Mouse (Mus musculus) megakaryocyte, embryonic 14.5 days (primary cell): ENCODE results near the gene Cdh19. TPM values are rescaled to one million over a fixed set of nuclear protein-coding genes. Genes with fewer than 3 reads are reported as not detected.

Experiments
- H3K27me3 ChIP-seq: replicated peaks from 2 replicates; pipeline ENCODE3; 2012; ENCODE audit warnings: inconsistent platforms
- H3K36me3 ChIP-seq: replicated peaks from 2 replicates; pipeline ENCODE3; 2012; ENCODE audit warnings: low read length, inconsistent platforms, mixed read lengths
- H3K4me1 ChIP-seq: 2 replicates; pipeline ENCODE4 v1.6.1; 2012; ENCODE audit warnings: inconsistent platforms
- H3K4me3 ChIP-seq: replicated peaks from 2 replicates; pipeline ENCODE3; 2012; ENCODE audit warnings: moderate library complexity, mild to moderate bottlenecking, inconsistent platforms
- H3K9me3 ChIP-seq: 2 replicates; pipeline ENCODE4 v1.6.1; 2012; ENCODE audit warnings: inconsistent platforms
- FLI1 ChIP-seq: IDR thresholded peaks from 2 replicates; pipeline ENCODE4 v1.6.1; 2012; ENCODE audit warnings: low read length, inconsistent platforms, mixed read lengths
- GATA1 ChIP-seq: IDR thresholded peaks from 3 replicates; pipeline ENCODE4 v1.6.1; 2012; ENCODE audit warnings: mixed read lengths, low read length, inconsistent platforms, borderline replicate concordance
- polyA plus RNA-seq: library from polyadenylated mRNA; stranded (reverse); fragments of >175 nt; gene quantifications from 2 replicates; pipeline ENCODE4 v1.2.3, GENCODE M21; 2012; ENCODE audit warnings: low replicate concordance; ENCODE audit not compliant: insufficient read depth

Gene Cdh19
- not detected in 2 replicates for polyA plus RNA-seq

DNA sequence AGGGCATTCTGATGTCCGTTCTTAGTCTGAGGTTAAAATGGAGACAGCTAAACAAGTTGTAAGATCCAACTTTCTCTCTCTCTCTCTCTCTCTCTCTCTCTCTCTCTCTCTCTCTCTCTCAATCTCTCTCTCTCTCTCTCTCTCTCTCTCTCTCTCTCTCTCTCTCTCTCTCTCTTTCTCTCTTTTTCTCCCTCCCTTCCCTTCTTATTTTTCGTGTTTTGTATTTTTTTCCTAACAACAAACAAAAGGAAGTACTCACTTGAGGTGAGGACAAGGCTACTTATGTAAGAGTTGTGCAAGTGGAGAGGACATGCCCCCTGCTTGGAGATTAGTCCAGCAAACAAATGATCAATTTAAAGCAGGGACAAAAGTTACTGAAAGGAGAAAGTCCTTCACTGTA lies at the start of gene Cdh19:
Gene Cdh19, minus strand, starts transcription at position 101 of the 400 bp plus-strand sequence.
- TF ChIP-seq FLI1 (no peak), GATA1 (no peak)
- H3K27me3 ChIP-seq, result no peaks in the 10 kb centered on the region
- H3K36me3 ChIP-seq, result no peaks in the 10 kb centered on the region
- H3K9me3 ChIP-seq, result no peaks in the 10 kb centered on the region
- no peak within 1 kb of the TSS for H3K4me3 ChIP-seq
- H3K4me1 ChIP-seq, result no peaks in the 10 kb centered on the region

DNA sequence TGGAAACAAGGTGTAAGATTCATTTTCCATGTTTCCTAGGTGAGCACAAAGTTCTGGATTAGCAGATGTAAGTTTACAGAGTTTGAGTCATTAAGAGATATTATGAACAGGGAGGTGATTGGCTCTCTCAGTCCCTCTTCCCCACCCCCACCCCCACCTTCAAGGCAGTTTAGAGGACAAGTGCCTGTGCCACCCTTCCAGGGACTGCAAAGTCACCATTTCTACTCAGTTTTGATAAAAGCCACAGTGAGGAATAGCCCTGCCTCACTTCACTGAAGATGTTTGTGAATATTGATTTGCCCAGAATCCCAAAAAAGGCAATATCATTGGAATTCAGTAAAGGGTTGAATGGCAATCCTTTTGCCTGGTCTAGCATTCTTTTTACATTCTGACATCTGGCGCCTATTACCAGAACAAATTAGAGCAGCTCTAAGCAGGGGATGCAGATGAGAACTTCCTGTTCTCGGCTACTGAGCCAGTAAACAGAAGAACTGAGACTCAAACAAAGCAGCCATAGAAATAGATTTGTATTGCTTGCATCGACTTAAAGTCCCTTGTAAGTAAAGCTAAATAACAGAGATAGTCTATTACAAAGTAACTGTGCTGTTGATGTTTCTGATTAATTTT lies 43.2 kb upstream of the Cdh19 start:
- H3K4me3 ChIP-seq, result no peak overlapping the region
- H3K27me3 ChIP-seq, result no peaks in the 10 kb centered on the region
- TF ChIP-seq FLI1 (no peak), GATA1 (no peak)

DNA sequence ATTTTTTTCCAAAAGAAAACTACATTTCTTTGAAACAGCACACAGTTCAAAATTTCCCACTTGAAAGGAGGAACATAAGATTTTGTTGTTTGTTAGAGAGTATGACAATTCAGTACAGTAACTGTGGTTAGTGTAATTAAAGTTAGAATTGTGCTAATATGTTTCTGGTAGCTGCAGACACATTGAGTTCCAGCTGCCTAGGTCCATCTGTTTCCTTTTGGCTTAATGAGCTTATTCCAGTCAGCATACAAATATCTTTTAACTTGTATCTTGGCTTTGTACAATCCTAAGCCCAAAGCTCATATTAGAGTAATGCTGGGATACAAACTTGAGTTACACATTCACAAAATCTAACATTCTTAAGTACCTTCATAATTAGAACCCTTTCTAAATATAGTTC lies 40.3 kb upstream of the Cdh19 start:
- no peaks in the 10 kb centered on the region for H3K9me3 ChIP-seq
- no peak overlapping the region for H3K4me3 ChIP-seq
- H3K27me3 ChIP-seq, result no peaks in the 10 kb centered on the region
- no peaks in the 10 kb centered on the region for H3K36me3 ChIP-seq
- H3K4me1 ChIP-seq, result no peaks in the 10 kb centered on the region
- no peak for TF ChIP-seq FLI1
- no peak for TF ChIP-seq GATA1

More for the DNA sequence above, 43.2 kb upstream of the Cdh19 start:
- Histone ChIP-seq H3K36me3 (no peaks in the 10 kb centered on the region), H3K4me1 (no peaks in the 10 kb centered on the region), H3K9me3 (no peaks in the 10 kb centered on the region)

DNA sequence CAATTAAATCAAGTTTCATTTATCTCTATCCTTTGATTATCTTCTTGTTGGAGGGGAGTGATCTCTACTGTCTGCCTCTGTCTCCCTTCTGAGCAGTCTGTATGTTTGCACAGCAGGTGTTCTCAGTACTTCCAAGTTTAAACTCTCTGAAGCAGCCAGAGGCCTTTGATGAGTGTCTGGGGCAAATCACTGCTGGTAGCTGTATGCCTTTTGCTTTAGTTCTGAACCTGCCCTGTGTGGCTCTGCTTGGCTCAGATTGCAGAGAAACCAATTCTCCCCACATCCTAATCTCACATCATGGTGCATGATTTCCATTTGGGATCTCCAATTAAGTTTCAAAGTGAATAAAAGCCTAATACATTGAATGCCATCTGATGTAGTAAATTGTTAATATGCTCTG lies 12.4 kb upstream of the Cdh19 start:
- H3K9me3 ChIP-seq, result no peaks in the 10 kb centered on the region
- no peaks in the 10 kb centered on the region for H3K4me1 ChIP-seq
- H3K27me3 ChIP-seq, result no peaks in the 10 kb centered on the region
- no peak for TF ChIP-seq FLI1
- no peak for TF ChIP-seq GATA1
- H3K4me3 ChIP-seq, result no peak overlapping the region
- no peaks in the 10 kb centered on the region for H3K36me3 ChIP-seq

DNA sequence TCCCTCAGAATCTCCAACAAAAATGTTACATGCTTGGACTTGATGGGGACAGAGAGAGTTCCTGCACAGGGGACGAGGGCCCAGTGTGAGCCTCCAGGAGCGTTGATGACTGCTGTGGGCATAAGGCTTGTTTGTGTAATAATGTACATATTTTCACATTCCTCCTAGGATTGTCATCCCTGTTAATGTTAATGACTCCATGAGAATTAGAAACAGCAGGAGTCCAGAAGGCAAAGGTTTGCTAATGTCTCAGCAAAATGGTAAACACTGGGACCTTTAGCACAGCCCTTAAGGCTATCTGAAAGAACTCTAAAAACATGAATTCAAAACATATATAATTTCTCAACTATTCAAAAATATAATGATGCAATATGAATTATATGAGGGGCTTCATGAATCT lies 8.2 kb downstream of the Cdh19 start:
- H3K36me3 ChIP-seq, result no peaks in the 10 kb centered on the region
- no peak overlapping the region for H3K4me3 ChIP-seq
- TF ChIP-seq FLI1, result no peak
- TF ChIP-seq GATA1, result no peak
- H3K27me3 ChIP-seq, result no peaks in the 10 kb centered on the region
- H3K4me1 ChIP-seq, result no peaks in the 10 kb centered on the region
- H3K9me3 ChIP-seq, result no peaks in the 10 kb centered on the region

DNA sequence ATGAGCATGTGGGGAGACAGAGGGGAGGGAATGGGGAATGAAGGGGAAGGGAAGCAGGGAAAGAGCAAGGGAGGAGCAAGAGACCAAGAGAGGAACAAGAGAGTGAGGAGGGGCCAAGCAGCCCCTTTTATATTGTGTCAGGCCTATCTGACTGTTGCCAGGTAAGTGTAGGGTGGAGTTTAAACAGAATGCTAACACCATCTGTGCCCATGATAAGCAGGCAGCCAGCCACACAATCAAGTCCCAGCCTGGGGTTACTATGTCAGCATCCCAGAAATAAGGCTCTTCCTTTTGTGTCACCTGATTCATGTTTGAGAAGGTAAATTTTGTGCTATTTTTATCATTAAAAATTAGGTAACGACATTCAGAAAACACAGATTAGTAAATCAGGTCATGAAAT lies 67.6 kb downstream of the Cdh19 start:
- H3K36me3 ChIP-seq, result no peaks in the 10 kb centered on the region
- no peaks in the 10 kb centered on the region for H3K27me3 ChIP-seq
- TF ChIP-seq GATA1, result no peak
- TF ChIP-seq FLI1, result no peak
- H3K9me3 ChIP-seq, result no peaks in the 10 kb centered on the region
- no peaks in the 10 kb centered on the region for H3K4me1 ChIP-seq
- H3K4me3 ChIP-seq, result no peak overlapping the region

DNA sequence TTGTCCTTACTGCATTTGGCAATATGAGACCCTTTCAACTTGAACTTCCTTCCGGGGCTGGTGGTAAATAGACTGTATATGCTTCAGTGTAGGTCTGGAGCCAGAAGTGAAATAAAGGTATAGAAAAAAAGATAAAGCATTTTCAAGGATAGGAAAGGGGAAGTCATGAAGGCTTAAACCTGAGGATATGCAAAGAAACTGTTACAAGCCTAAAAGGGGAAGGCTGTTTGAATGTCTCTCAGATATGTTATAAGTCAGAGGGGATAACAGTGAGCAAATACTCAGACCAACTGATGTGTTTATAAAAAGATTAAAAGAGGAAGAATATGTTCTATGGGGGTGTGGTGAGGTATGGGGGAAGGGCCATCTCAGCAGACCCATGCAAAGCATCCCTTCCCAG lies 68.2 kb downstream of the Cdh19 start:
- no peaks in the 10 kb centered on the region for H3K4me1 ChIP-seq
- TF ChIP-seq FLI1 (no peak), GATA1 (no peak)
- no peaks in the 10 kb centered on the region for H3K36me3 ChIP-seq
- no peak overlapping the region for H3K4me3 ChIP-seq
- no peaks in the 10 kb centered on the region for H3K27me3 ChIP-seq
- H3K9me3 ChIP-seq, result no peaks in the 10 kb centered on the region

DNA sequence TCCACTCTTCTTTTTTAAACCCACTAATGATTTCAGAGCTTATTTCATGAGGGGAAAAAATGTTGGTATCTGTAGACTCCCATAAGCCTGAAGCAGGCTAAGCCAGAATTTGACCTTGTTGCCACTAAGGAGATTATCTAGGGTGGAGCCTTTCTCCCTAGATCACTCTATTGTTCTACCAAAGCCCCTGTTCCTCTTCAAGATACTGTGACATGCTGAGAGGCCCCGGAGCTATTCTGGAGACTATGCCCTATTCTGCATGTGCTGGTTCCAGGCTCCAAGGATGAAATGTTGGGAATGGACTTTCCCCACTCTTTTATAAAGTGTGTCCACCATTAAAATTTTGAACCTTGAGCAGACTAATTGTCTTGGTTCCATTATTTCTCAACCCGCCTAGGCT lies 73.1 kb downstream of the Cdh19 start:
- H3K36me3 ChIP-seq, result no peaks in the 10 kb centered on the region
- H3K27me3 ChIP-seq, result no peaks in the 10 kb centered on the region
- no peak for TF ChIP-seq GATA1
- no peak for TF ChIP-seq FLI1

More for the DNA sequence above, 73.1 kb downstream of the Cdh19 start:
- no peaks in the 10 kb centered on the region for H3K9me3 ChIP-seq
- H3K4me1 ChIP-seq, result no peaks in the 10 kb centered on the region
- H3K4me3 ChIP-seq, result no peak overlapping the region
